Mouse (Mus musculus): ENCODE data around the gene Bhlhe23. TPM values are rescaled to one million over a fixed set of nuclear protein-coding genes. Genes with fewer than 3 reads are reported as not detected.

Gene Bhlhe23
- total and polyA plus RNA-seq, 3 experiments, result not detected

GRCm38 (mm10) chr2:180745248-180745927, 31.3 kb downstream of the Bhlhe23 start:
- peak; percentile 100 for TF ChIP-seq MAZ (IDR thresholded peaks at IDR 0.05; ENCODE audit: low read depth, low read length)
- no peak for TF ChIP-seq ZMIZ1 (IDR thresholded peaks at IDR 0.05; ENCODE audit: low read depth, low read length)
- TF ChIP-seq ZC3H11A (IDR thresholded peaks at IDR 0.05; ENCODE audit: low read depth, low read length), result peak; percentile 80
- TF ChIP-seq ZNF384 (IDR thresholded peaks at IDR 0.05; ENCODE audit: low read depth, low read length), result peak; percentile 74
- TF ChIP-seq NELFE (IDR thresholded peaks at IDR 0.05; ENCODE audit: low read depth, low read length), result peak; percentile 88; the same call in 1 of the 2 replicates
- no peak for TF ChIP-seq CHD2 (IDR thresholded peaks at IDR 0.05; ENCODE audit: low read length)
- TF ChIP-seq PAX5 (IDR thresholded peaks at IDR 0.05; ENCODE audit: low read length), result no peak
- peak; percentile 12; the same call in 1 of the 2 replicates for TF ChIP-seq MAX (IDR thresholded peaks at IDR 0.05; ENCODE audit: low read length)
- TF ChIP-seq CTCF (conservative IDR thresholded peaks at IDR 0.05 in 1 of 2, IDR thresholded peaks at IDR 0.05 in 1 of 2; ENCODE audit: low read depth in 2 of 2, low read length in 2 of 2), result peak; percentile 92 to 100
- peak; percentile 53 for TF ChIP-seq NRF1 (IDR thresholded peaks at IDR 0.05; ENCODE audit: low read depth, low read length)
- TF ChIP-seq SMC3 (IDR thresholded peaks at IDR 0.05; ENCODE audit: low read depth, low read length), result peak; percentile 98
- peak; percentile 99 for TF ChIP-seq RAD21 (IDR thresholded peaks at IDR 0.05; ENCODE audit: low read depth, low read length)
- TF ChIP-seq POLR2A (IDR thresholded peaks at IDR 0.05; ENCODE audit: low read depth, low read length), result no peak
- 0 out of 2 replicates have a peak, but pooled peaks have one; percentile 17 for TF ChIP-seq JUND (conservative IDR thresholded peaks at IDR 0.05; ENCODE audit: low read depth, low read length)
- no peak for TF ChIP-seq USF1 (IDR thresholded peaks at IDR 0.05; ENCODE audit: low read depth, low read length)
- TF ChIP-seq MYC (IDR thresholded peaks at IDR 0.05; ENCODE audit: low read depth, low read length), result peak; percentile 65; the same call in 1 of the 2 replicates
- peak; percentile 40; the same call in 1 of the 2 replicates for TF ChIP-seq SIN3A (IDR thresholded peaks at IDR 0.05; ENCODE audit: low read length)
- TF ChIP-seq ELF1 (IDR thresholded peaks at IDR 0.05; ENCODE audit: low read depth, low read length), result 0 out of 2 replicates have a peak, but pooled peaks have one; percentile 12
- no peak for TF ChIP-seq BHLHE40 (IDR thresholded peaks at IDR 0.05; ENCODE audit: low read depth, low read length)
- H3K9me3 ChIP-seq (replicated peaks; ENCODE audit: low read length), result no peaks in the 10 kb centered on the region
- H3K79me2 ChIP-seq (replicated peaks; ENCODE audit: control insufficient read depth, extremely low read depth, insufficient read depth, poor library complexity, severe bottlenecking), result no peaks in the 10 kb centered on the region
- peaks cover 35% of the 10 kb centered on the region for H3K27me3 ChIP-seq (replicated peaks)
- no peak overlapping the region for H3K4me2 ChIP-seq (ENCODE audit: insufficient read depth, low read depth, poor library complexity, severe bottlenecking)
- in situ Hi-C loops (cut with MboI; ENCODE audit: low pct_ligation_motif_present, low pct_unique_long_range_greater_than_20kb, low sequenced_read_pairs), result no loop called here
- H3K36me3 ChIP-seq (replicated peaks in 1 of 2; ENCODE audit: control insufficient read depth in 1 of 2, insufficient read depth in 1 of 2, low read length in 1 of 2), result peaks cover 5 to 20% of the 10 kb centered on the region in 2 experiments
- H3K4me3 ChIP-seq (replicated peaks in 1 of 3; ENCODE audit: low read depth in 2 of 3, low read length in 2 of 3, poor library complexity in 1 of 3), result no peak overlapping the region
- peak; percentile 85 for DNase-seq (ENCODE audit: extremely low read depth)
- H3K9ac ChIP-seq (ENCODE audit: insufficient read depth, low read depth), result no peak overlapping the region
- dilution Hi-C loops (cut with MboI; ENCODE audit: extremely low pct_ligation_motif_present, extremely low pct_unique_long_range_greater_than_20kb, low sequenced_read_pairs), result no loop called here
- peaks cover 0 to 2% of the 10 kb centered on the region in 2 experiments; a peak in 1 of 4 replicates for H3K4me1 ChIP-seq (ENCODE audit: control insufficient read depth in 1 of 2, insufficient read depth in 2 of 2)
- no peak overlapping the region for H3K27ac ChIP-seq (ENCODE audit: insufficient read depth, low read depth)

- Histone ChIP-seq H3K4me2 (ENCODE audit: insufficient read depth, low read depth, poor library complexity, severe bottlenecking) (no peak overlapping the region), H3K9me3 (replicated peaks; ENCODE audit: low read length) (no peaks in the 10 kb centered on the region), H3K4me1 (ENCODE audit: control insufficient read depth in 1 of 2, insufficient read depth in 2 of 2) (peaks cover 0 to 2% of the 10 kb centered on the region in 2 experiments; a peak in 1 of 4 replicates), H3K79me2 (replicated peaks; ENCODE audit: control insufficient read depth, extremely low read depth, insufficient read depth, poor library complexity, severe bottlenecking) (no peaks in the 10 kb centered on the region), H3K36me3 (replicated peaks in 1 of 2; ENCODE audit: control insufficient read depth in 1 of 2, insufficient read depth in 1 of 2, low read length in 1 of 2) (peaks cover 5 to 35% of the 10 kb centered on the region in 2 experiments), H3K4me3 (replicated peaks in 1 of 3; ENCODE audit: low read depth in 2 of 3, low read length in 2 of 3, poor library complexity in 1 of 3) (no peak overlapping the region), H3K9ac (ENCODE audit: insufficient read depth, low read depth) (no peak overlapping the region), H3K27me3 (replicated peaks) (peaks cover 21% of the 10 kb centered on the region), H3K27ac (ENCODE audit: insufficient read depth, low read depth) (no peak overlapping the region)
- DNase-seq (ENCODE audit: extremely low read depth), result no peak
- dilution Hi-C loops (cut with MboI; ENCODE audit: extremely low pct_ligation_motif_present, extremely low pct_unique_long_range_greater_than_20kb, low sequenced_read_pairs) (no loop called here), in situ Hi-C loops (cut with MboI; ENCODE audit: low pct_ligation_motif_present, low pct_unique_long_range_greater_than_20kb, low sequenced_read_pairs) (no loop called here)
- TF ChIP-seq RAD21 (IDR thresholded peaks at IDR 0.05; ENCODE audit: low read depth, low read length) (no peak), USF1 (IDR thresholded peaks at IDR 0.05; ENCODE audit: low read depth, low read length) (no peak), IRF4 (IDR thresholded peaks at IDR 0.05; ENCODE audit: low read depth, low read length) (no peak)
These were observed 33.4 kb downstream of the Bhlhe23 start for GRCm38 (mm10) chr2:180743321-180743720.

Measured in CH12.LX (cell line).